Mouse (Mus musculus) ZHBTc4 (cell line): ENCODE data around the gene Gm11114.

Source experiments
- DNase-seq: peaks from one replicate; pipeline ENCODE4 v3.0.0-alpha.2; 2011; ENCODE audit warnings: low read depth, low spot score

The Gm11114 gene

DNA sequence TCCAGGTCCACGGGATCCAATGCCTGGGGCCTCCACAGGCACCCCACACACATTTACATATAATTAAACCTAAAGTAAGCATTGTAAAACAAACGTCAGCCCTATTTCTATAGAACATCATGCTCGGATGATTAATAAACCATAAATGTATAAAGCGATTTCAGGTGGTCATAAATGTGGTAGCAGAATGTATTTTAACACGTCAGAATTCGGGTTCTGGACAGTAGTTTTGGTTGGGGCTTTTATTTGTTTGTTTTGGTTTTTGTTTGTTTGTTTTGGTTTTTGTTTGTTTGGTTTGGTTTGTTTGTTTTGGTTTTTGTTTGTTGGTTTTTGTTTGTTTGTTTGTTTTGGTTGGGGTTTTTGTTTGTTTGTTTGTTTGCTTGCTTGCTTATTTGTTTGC lies at the start of gene Gm11114:
Gm11114 (plus strand) TSS at position 301 of the 400 bp plus-strand sequence.
- DNase-seq: no peak

DNA sequence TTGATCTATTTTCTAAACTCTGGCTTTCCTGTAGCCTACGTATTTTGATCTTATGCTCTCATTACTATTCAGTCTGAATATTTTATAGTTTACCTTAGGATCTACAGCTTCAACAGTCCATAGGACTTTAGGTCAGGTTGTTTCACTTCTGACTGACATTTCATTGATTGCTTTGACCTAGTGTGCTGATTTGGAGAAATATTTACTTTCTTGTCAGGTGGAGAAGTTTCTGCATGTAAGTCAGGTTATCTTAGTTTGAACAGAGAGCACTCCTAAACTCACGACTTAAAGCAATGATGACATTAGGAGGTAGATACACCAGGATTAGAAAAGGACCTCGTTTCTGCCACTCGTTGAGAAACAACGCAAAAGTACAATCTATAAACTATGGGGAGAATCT lies 45.7 kb upstream of the Gm11114 start:
- no peak for DNase-seq

DNA sequence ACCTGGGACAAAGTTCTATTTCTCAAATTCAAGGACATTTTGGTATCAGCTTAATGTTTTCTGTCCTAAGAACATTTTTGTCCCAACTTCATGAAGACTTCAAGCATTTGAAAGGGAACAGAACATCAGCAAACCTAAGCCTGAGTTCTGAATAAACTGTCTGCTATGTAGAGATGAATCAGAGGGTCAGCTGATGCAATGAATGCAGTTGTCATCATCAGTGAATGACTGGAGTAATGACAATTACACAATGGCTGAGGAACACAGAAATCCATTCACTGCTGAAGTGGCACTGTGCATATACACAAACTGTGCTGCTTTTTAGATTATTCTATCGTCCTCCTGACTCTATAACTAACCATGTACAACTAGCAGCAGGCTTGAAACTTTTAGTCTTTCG lies 38.5 kb upstream of the Gm11114 start:
- DNase-seq: no peak

DNA sequence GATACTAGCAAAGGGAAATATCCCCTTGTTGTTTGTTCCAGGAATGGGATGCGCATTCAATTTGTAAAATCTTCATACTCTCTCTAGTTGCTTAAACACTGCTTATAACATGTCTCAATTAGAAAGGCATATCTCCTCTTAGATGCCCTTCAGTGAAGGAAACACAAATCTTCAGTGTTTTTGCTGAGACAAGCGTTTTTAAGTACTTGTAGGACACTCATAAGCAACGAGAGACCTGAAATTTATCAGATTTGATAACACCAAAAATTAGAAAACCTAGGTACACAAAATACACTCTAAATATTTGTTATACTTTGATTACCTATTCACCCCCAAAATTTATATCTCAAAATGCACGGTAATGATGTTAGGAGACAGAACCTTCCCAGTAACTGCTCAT lies 9.7 kb upstream of the Gm11114 start:
- DNase-seq: no peak

DNA sequence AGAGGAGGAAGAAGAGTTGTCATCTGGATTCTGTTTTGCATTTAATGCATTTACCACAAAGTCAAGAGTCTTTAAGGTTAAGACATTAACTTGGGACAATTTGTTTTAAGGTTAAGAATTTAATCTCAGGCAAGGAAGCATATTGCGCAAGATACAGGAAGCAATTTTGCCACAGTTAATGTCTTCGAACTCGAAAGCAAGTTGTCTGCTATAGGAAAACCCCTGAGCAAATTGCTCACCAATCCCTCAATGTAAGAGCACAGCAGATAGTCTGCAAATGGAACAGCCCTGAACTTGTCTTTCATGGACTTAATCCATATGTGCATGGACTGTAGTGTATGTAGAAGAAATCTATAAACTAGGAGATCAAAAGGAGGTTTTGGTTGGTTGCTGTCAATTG lies 9.2 kb upstream of the Gm11114 start:
- DNase-seq: no peak

DNA sequence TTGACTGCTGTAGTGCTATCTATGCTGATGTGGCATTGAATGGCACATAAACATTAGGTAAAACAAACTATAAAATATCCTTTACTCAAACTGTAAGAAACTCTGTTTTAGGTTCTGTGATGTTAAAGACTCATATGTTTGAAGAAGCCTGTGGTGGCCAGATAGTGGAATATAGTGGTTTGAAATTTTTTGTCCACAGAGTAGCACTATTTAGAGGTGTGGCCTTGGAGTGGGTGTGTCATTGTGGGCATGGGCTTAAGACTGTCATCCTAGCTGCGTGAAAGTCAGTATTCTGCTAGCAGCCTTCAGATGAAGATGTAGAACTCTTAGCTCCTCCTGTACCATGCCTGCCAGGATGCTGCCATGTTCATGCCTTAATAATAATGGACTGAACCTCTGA lies 3.5 kb downstream of the Gm11114 start:
- no peak for DNase-seq

DNA sequence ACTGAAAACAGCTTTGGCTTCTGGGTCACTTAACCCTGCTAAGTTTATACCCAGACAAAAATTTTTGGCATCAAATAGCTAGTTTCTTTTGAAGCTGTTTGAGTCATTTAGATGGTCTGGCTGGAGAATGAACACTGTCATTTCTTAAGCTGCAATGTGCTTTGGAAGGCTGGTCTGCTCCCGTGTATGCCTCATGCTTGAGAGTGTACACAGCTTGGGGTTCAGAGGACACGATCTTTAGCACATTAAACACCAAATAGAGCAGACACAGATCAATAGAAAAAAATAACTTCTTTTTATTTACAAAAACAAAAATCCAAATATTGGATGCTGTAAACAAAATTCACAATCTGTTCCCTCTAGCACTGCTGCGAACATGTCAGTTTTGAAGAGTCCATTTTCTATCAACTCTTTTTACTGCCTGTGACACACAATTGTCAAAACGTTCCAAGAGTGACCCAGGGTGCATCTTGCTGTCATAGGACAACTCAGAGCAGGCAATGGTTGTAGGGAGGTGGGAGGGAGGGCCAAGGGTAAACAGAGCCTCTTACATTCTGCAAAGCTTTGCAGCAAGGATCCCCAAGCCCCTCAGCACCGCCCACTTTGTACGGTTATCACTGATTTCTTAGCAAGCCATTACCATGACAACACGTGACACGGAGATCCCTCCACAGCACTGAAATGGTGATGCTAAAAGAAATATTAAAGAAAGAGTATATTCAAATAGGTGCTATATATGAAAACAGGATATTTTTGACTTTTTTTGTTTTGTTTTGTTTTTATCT lies 7.8 kb downstream of the Gm11114 start:
- no peak for DNase-seq

DNA sequence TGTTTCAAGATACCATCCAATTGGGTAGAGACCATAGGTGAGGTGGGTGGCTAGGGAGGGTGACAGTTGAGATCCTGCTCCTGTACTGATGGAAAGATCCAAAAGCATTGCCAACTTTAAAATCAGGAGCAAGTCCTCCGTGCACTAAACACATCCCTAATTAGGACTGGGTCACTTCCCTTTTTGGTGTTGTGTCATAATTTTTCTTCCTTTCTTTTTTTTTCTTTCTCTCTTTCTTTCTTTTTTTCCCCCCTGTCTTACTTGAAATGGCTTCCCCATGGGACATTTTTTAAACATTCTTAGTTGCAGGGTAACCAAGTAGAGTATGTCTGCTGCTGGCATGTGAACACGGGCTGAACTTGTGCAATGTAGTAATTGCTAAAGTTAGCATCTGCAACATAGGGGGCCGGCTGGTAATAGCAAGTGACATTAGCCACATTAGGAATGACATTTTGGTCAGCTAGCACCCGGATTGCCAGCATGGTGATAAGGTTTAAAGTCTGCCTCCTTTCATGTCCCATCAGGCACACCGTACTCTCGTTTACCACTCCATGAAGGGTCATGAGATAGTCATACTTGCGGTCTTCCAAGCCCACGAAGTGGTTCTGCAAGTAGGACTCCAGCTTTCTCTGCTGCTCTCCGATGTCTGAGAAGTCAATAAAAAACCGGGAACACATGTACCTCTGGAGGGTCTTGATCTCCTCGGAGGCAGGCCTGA lies 11.7 kb downstream of the Gm11114 start:
- no peak for DNase-seq

DNA sequence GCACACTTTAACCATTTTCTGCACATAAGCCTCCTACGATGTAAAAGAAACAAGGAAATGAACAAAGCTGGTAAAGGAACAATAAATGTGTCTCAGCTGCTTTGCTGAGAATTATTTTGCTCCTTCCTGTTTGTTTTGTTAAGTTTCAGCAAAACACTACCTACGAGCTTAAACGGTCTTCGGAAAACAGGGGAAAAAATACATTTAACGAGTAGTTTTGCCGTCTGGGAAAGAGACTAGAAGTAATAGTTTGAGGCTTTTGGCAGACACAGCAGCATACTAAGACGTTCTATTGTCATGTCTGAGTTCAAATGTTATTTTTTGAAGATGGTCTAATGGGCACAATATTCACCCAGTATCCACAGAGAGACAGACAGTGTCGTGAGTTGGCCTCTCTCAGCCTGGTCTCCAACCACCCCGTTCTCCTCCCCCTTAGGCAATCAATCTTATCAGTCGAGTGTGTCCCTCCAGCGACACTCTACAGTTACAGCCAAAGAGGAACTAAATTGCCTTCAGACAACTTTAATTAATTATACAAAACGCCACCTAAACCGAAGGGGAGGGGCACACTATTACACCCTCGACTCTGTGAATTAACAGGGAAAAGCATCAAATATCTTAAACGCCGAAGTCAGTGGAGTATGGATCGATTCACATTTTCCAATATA lies 12.8 kb downstream of the Gm11114 start:
- no peak for DNase-seq

DNA sequence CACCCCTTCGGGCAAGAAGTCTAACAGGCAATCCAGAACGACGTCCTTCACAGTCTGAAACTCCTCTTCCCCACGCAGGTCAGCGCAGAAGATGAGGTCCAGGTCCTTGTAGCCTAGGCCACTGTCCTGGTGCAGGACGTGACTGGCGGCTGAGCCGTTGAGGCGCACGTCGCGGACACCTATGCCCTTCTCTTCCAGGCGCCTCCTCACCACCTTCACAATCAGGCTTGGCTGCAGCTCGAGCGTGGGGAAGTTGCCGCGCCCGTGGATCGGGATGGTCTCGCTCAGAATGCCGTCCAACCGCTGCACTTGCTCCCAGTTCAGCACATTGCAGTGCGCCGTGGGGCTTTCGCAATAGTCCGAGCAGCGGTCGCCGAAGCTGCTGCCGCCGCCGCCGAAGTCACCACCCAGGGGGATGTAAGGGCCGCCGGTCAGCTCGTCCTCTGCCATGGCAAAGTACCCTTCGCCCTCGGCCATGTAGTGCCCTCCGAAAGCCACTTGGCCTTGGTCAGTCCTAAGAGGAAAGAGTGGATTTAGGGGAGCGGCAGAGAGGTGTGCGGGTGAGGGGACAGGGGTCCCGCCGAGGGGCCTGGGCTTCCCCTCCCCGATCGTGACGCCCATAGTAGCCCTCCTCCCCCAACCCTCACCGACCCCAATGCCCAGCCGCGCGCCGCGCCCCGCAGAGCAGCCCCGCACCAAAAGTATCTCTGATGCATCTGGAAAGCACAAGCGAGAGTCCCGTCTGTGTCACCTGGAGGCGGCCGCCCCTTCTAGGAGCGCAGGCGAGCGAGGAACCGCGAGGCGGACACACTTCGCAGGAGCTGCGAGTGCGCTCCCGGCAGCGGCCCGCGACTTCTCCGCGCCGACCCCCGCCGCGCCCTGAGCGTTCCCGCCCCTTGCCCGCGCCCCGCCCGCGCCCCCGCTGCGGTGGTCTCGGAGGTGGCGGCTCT lies 14.0 kb downstream of the Gm11114 start:
- DNase-seq: peak; percentile 72

DNA sequence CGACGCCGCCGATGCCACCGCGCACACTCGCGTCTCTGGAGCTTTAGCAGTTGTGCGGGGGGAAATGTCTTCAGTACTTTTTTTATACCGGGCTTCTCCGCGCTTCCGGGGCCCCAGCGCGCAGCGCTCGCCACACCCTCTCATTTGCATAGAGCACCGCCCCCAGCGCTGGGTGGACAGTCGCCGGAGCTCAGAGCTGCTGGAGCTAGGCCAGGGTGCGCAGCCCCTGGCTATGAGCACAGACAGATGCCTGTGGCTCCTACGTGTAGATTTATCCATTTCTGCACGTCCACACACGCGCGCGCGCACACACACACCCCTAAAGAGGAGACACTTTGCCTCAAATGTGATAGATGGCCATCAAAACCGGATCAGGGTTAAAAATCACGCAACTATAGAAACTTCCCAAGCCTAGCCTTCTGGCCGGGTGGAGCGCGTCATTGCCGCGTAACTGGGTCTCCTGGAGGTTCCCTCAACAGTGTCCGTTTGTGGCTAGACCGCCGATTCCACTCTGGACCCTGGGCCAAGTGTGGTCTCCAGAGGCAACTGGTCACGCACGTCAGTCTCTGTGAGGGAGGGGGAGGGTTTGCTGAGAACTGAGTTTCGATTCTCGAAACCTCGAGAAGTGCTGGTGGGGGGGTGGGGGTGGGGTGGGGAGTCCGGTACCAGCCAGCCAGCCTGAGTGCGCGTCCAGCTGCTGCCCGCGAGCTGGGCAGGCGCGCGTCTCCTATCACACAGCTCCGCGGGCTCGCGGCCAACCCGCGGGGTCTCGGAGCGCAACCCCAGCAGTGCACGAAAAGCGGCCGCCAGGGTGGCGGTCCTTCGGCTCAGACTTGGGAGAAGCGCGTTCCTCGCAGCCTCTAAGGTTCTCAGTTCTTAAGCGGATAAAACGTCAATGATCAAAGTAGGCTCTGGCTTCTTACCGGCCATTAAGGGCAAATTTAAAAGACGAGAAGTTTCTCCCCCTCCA lies 15.0 kb downstream of the Gm11114 start, which contains the start of gene Tent5a:
Tent5a (minus strand) TSS at position 107 of the 970 bp plus-strand sequence.
- DNase-seq: peak; percentile 89

DNA sequence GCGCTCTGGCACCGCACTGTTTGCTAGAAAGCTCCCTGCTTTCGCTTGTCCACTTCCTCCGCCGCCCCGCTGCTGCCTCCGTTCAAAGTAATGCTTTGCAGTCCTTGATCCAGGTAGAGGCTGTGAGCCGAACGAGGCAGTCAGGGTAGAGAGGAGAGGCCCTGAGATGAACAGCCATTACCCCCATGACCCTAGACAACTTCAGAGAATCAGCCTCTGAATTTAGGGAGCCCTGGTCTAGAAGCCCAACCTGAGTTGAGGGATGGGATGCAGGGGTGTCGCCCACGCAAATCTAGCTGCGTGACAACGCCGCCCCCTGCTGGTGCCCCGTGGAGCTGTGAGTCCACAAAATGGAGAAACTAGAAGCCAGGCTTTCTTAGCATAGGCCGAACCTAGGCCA lies 15.7 kb downstream of the Gm11114 start:
- peak; percentile 89 for DNase-seq

DNA sequence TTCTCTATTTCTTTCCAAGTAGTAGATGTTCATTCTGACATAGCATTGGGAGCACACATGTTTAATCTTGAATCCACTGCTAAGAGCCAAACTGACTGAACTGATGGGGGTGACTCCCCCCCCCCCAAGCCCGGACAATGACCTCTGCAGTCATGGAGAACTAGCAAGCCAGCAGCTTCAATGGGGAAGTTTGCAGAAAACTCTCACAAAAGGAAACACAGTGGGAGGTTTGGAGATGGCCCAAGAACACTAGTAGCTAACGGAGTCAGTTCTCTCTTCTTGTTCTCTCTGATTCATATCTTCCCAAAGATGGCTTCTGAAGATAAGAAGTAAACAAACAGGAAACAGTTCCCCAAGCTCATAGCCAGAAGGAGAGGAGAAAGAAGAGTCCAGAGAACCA lies 18.9 kb downstream of the Gm11114 start:
- no peak for DNase-seq

DNA sequence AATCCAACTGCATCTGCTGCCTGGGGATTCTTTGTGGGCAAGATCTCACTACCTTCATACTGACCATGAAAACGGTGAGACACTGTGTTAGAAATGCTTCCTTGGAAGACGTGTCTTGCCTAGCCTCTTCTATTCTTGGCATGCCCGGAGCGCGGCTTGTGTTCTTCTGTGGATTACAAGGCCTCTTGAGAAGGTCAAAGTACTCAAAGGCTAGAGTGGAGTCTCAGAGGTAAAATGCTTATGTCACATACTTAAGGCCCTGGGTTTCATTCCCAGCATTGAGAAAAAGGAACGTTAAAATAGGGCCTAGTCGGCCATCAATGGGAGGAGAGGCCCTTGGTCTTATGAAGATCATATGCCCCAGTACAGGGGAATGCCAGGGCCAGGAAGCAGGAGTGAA lies 23.5 kb downstream of the Gm11114 start:
- DNase-seq: no peak

DNA sequence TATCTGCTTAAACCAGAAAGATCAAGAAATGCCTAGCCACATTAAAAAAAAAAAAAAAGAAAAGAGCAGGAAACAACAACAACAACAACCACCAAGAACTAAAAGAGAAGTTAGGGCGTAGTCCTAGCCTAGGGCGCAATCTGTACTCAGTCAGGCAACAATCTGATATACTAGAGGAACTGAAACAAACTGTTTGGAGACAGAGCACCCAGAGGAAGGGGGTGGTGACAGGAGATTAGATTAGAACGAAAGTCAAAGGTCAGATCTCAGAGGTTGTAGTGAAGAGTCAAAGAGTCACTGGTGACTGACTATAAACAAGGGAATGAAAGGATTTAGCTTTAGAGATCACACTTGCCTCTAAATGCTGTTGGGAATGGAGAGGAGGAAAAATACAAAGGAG lies 27.7 kb downstream of the Gm11114 start:
- DNase-seq: no peak

DNA sequence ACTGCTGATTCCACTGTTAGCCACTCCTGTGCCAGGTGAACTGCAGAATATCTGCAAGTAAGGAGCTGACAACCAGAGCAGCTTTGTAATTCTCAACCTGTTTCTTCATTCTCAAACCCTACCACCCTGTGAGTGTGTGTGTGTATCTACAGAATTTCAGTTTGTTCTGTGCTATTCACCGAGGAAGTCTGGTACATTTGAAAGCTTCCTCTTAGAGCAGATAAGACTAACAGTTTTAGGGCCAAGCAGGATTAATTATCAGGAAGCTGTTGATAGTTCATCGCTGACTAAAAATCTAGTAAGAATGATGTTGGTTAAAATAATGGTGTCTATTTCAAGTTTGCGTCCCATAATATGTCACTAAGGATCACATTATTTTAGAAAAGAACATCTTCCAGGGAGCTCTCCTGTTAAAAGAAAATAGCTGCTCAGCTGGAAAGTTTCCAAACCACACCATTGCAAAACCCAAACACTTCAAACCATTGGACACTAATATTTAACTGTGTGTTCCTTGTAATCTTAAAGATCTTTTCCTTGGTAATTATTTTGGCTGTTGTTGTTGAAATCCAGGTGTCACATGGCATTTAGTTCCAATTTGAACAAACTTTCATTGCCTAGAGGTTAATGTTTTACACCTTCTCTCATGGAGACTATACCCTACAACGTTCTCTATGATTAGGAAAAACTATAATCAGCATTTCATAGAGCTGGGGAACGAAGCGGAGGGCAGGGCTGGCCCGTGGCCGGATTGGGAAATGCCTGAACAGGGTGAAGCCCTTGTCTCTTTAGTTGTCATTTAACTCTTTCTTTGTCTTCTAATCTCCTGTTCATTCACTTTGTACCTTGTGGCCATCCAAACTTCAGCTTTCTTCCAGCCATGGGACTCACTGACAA lies 30.6 kb downstream of the Gm11114 start:
- DNase-seq: no peak

DNA sequence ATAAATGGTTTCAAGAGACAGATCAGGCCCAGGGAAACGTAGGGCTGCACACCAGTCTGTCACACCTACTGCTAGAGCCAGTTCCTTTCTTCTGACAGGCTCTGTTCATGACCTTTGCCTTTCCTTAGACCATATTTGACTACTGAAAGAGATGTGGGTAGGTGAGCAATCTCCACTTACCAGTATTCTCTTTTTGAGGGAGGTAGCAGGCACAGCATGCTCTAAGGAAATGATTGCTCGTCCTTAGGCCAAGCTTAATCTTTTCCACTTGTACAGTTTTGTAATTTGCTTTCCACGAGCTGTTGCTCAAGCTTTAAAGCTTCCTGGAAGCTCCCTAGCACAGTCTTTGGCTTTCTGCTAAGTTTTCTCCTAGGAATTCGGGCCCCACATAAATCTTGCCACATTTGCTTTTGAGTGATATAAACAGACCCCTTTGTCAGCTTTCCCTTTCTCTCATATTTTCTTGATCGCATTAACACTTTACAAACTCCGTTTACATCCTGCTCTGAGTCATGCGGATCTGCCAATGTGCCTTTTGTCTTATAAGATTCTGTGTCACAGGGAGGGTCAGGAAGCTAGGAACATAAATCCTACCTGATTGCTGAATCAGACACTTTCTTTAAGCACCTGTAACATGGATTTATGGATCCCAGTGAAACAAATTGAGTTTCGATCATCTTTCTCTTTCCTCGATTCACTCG lies 35.4 kb downstream of the Gm11114 start:
- no peak for DNase-seq

DNA sequence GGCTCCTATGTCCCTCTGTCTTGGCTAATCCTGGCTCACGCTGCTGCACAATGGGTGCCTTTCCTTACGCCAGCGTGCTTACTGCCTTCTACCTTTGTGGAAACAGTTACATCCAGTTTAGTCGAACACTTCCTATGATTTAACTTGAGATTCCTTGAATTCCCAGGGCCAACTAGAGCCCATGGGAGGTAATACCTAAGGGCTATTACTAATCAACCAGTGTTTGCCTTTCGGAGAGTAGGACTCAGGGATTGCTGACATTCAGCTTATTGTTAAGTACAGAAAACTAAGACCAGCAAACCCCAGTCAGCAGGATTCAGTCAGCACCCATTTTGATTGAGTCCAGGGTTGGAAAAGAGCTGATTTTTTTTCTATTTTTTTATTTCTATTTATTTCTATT lies 43.0 kb downstream of the Gm11114 start:
- no peak for DNase-seq
